Mouse (Mus musculus): ENCODE measurements at regions not wholly inside any gene's neighbourhood (a gene's known extent, or its start where the extent isn't known, plus 50 kb on each side); places are given as distances from the start of the nearest gene placed in this dataset.
A peak's percentile ranks its signal among the peaks of the same experiment; 100 is the strongest.

- WGBS = 79% methylated on average over 1 of the region's 1 CpGs
- no peak overlapping the region for H3K27ac ChIP-seq (ENCODE audit: poor library complexity, severe bottlenecking)
- no peak for ATAC-seq (ENCODE audit: insufficient number of reproducible peaks, low FRiP score)
Observed at GRCm38 (mm10) chr12:35863141-35863540, 62.3 kb upstream of the Agr3 start.

GRCm38 (mm10) chr12:35853159-35853558 is 72.3 kb upstream of the Agr3 start:
- no peaks in the 10 kb centered on the region for H3K27me3 ChIP-seq (replicated peaks)
- H3K4me2 ChIP-seq = no peak overlapping the region
- WGBS = 44% methylated on average over 4 of the region's 4 CpGs
- no peaks in the 10 kb centered on the region for H3K9me3 ChIP-seq (replicated peaks)
- H3K4me1 ChIP-seq (replicated peaks) = peaks cover 2% of the 10 kb centered on the region; the same call in 1 of the 2 replicates
- no peaks in the 10 kb centered on the region for H3K36me3 ChIP-seq
- H3K4me3 ChIP-seq = no peak overlapping the region
- no peak overlapping the region for H3K9ac ChIP-seq
- ATAC-seq (ENCODE audit: insufficient number of reproducible peaks, low FRiP score) = no peak; the same call in 1 of the 2 replicates
- no peak overlapping the region for H3K27ac ChIP-seq (ENCODE audit: poor library complexity, severe bottlenecking)

More at GRCm38 (mm10) chr12:35863141-35863540, 62.3 kb upstream of the Agr3 start:
- no peak overlapping the region for H3K4me3 ChIP-seq
- H3K4me2 ChIP-seq = no peak overlapping the region
- H3K36me3 ChIP-seq = no peaks in the 10 kb centered on the region
- no peaks in the 10 kb centered on the region for H3K9me3 ChIP-seq (replicated peaks)
- no peak overlapping the region for H3K9ac ChIP-seq
- no peaks in the 10 kb centered on the region for H3K27me3 ChIP-seq (replicated peaks)
- no peaks in the 10 kb centered on the region for H3K4me1 ChIP-seq (replicated peaks)

DNA sequence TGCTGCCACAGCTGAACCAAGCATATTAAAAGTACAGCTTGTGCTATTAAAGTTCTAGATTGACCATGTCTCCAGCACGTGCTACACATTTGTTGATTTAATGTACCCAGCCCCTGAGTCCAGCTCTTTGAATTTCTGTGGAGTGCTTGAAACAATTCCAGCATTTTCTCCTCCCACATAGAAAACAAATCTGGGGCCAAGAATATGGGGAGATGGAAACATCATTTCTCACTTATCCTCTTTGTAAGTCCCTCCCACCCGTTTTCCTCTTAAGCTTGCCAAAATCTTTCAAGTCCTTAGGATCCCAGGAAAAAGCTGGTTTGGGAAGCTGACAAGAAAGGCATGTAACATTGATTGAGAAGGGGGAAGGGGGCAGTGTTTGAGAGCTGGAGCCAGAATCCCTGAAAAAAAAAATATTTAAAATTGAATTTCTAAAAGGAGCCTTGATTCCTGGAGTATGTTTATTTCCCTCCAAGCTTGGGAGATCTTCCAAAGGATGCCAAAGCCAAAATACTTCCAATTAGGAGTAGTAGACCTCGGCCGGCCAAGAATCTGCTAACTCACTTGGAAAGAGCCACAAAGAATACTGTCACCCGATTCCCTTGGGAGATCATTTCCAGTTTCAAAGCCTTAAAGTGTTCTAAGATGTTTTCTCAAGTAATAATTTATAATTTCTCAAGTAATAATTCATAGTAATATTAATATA is 78.4 kb upstream of the Agr3 start:
- WGBS = 66% methylated on average over 5 of the region's 5 CpGs
- no peaks in the 10 kb centered on the region for H3K4me1 ChIP-seq (replicated peaks)
- H3K4me2 ChIP-seq = no peak overlapping the region
- no peak overlapping the region for H3K4me3 ChIP-seq
- no peak overlapping the region for H3K27ac ChIP-seq (ENCODE audit: poor library complexity, severe bottlenecking)
- no peaks in the 10 kb centered on the region for H3K27me3 ChIP-seq (replicated peaks)
- H3K9me3 ChIP-seq (replicated peaks) = no peaks in the 10 kb centered on the region
- no peak overlapping the region for H3K9ac ChIP-seq
- H3K36me3 ChIP-seq = no peaks in the 10 kb centered on the region
- no peak for ATAC-seq (ENCODE audit: insufficient number of reproducible peaks, low FRiP score)

DNA sequence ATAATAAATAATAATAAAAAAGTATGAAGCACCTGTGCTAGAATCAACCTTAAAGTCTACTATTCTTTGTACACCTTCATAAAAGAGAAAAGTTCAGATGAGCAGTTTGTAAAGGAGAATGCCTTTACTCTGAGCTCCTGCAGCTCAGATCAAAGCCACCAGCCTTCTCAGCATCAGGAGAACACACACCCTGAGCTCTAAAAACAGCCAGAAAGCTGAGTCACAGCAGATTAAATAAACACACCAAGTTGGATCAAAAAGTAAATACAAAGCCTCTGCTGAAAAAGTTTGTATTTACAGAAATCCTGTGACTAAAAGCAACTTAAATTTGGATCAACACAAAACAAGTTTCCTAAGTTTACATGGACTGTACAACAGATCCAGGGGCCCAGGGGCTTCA is 88.5 kb upstream of the Agr3 start:
- Histone ChIP-seq H3K9ac (no peak overlapping the region), H3K36me3 (no peaks in the 10 kb centered on the region), H3K4me2 (no peak overlapping the region), H3K4me1 (replicated peaks) (0 out of 2 replicates have a peak, but pooled peaks cover 3% of the 10 kb centered on the region), H3K4me3 (no peak overlapping the region), H3K27me3 (replicated peaks) (no peaks in the 10 kb centered on the region), H3K9me3 (replicated peaks) (no peaks in the 10 kb centered on the region), H3K27ac (ENCODE audit: poor library complexity, severe bottlenecking) (no peak overlapping the region)
- no peak for ATAC-seq (ENCODE audit: insufficient number of reproducible peaks, low FRiP score)

DNA sequence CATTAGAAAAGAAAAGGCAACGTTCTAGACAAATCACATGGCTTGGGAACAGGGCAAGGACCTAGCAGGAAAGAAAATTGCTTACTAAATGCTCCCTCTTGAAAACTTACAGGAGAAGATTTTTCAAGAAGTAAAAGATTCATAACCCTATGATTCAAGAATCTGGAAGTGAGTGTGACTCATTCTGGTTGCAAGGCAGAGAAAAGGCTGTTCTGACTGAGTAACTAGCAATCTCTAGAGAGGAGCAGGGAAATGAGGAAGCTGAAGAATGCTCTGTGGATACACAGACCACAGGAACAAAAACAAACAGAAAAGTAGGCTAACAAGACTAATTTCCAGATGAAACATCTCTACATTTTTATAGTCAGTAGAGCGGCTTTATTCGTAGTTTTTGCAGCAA is 92.1 kb upstream of the Agr3 start:
- H3K9me3 ChIP-seq (replicated peaks) = no peaks in the 10 kb centered on the region
- H3K27me3 ChIP-seq (replicated peaks) = no peaks in the 10 kb centered on the region
- no peak overlapping the region for H3K27ac ChIP-seq (ENCODE audit: poor library complexity, severe bottlenecking)
- 69% methylated on average over 3 of the region's 3 CpGs for WGBS
- H3K9ac ChIP-seq = no peak overlapping the region
- no peak overlapping the region for H3K4me2 ChIP-seq
- 0 out of 2 replicates have a peak, but pooled peaks cover 3% of the 10 kb centered on the region for H3K4me1 ChIP-seq (replicated peaks)
- H3K36me3 ChIP-seq = no peaks in the 10 kb centered on the region
- H3K4me3 ChIP-seq = no peak overlapping the region
- ATAC-seq (ENCODE audit: insufficient number of reproducible peaks, low FRiP score) = no peak

GRCm38 (mm10) chr12:35831922-35832512 is 93.4 kb upstream of the Agr3 start:
- Histone ChIP-seq H3K4me2 (no peak overlapping the region), H3K27me3 (replicated peaks) (no peaks in the 10 kb centered on the region), H3K9me3 (replicated peaks) (no peaks in the 10 kb centered on the region), H3K27ac (ENCODE audit: poor library complexity, severe bottlenecking) (no peak overlapping the region), H3K4me1 (replicated peaks) (peaks cover 3% of the 10 kb centered on the region; the same call in 1 of the 2 replicates), H3K4me3 (no peak overlapping the region), H3K9ac (no peak overlapping the region), H3K36me3 (no peaks in the 10 kb centered on the region)
- ATAC-seq (ENCODE audit: insufficient number of reproducible peaks, low FRiP score) = no peak
- WGBS = 69% methylated on average over 2 of the region's 2 CpGs

DNA sequence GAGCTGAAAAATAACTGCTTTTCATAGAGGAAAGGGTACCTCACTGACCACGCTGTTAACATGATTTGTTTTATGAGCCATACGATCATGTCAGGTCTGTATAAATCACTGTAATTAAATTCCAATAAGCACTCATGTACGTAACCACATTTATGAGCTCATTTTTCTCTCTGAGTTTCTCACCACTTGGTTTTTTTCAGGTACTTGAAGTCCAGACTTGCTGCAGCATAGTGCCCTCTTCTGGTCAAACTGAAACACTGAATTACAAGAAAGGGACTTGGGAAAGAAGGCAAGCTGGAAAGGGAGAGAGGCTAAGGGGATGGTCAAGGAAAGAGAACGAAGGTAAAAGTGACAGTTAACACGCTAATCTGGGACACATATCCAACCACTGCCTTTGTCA is 94.2 kb upstream of the Agr3 start:
- Histone ChIP-seq H3K4me1 (replicated peaks) (peaks cover 3% of the 10 kb centered on the region; the same call in 1 of the 2 replicates), H3K4me3 (no peak overlapping the region), H3K27ac (ENCODE audit: poor library complexity, severe bottlenecking) (no peak overlapping the region), H3K9ac (no peak overlapping the region), H3K36me3 (no peaks in the 10 kb centered on the region), H3K4me2 (no peak overlapping the region), H3K9me3 (replicated peaks) (no peaks in the 10 kb centered on the region), H3K27me3 (replicated peaks) (no peaks in the 10 kb centered on the region)
- 14% methylated on average over 5 of the region's 5 CpGs for WGBS
- no peak for ATAC-seq (ENCODE audit: insufficient number of reproducible peaks, low FRiP score)

GRCm38 (mm10) chr12:35827797-35828196 is 97.6 kb upstream of the Agr3 start:
- no peak overlapping the region for H3K27ac ChIP-seq (ENCODE audit: poor library complexity, severe bottlenecking)
- H3K4me3 ChIP-seq = no peak overlapping the region
- no peaks in the 10 kb centered on the region for H3K36me3 ChIP-seq
- no peaks in the 10 kb centered on the region for H3K9me3 ChIP-seq (replicated peaks)
- H3K9ac ChIP-seq = no peak overlapping the region
- no peak for ATAC-seq (ENCODE audit: insufficient number of reproducible peaks, low FRiP score)
- 64% methylated on average over 2 of the region's 2 CpGs for WGBS
- H3K4me2 ChIP-seq = no peak overlapping the region
- no peaks in the 10 kb centered on the region; the same call in 1 of the 2 replicates for H3K4me1 ChIP-seq (replicated peaks)
- no peaks in the 10 kb centered on the region for H3K27me3 ChIP-seq (replicated peaks)

- ATAC-seq (ENCODE audit: insufficient number of reproducible peaks, low FRiP score) = no peak
- Histone ChIP-seq H3K27ac (ENCODE audit: poor library complexity, severe bottlenecking) (no peak overlapping the region), H3K4me2 (no peak overlapping the region)
Observed at GRCm38 (mm10) chr12:35826990-35827389, 98.4 kb upstream of the Agr3 start.

DNA sequence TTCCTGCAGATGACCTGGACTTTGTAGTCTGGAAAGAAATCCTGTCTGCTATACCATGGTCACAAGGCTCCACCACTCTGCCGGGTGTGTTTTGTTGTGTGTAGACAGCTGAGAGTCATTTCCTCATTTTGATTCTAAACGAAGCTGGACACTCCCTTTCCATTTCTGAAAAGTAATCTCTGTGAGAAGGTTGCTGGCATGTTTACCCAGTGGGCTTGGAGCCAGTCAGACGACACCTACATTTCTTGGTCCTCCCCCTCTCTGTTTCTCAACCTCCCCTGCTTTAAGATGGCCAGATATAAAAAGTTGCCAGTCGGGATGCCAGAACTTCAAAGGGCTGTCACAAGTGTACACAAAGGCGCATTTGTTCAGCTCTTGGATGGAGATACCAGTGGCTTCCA is 100.8 kb upstream of the Agr3 start:
- Histone ChIP-seq H3K4me3 (no peak overlapping the region), H3K27me3 (replicated peaks) (no peaks in the 10 kb centered on the region), H3K27ac (ENCODE audit: poor library complexity, severe bottlenecking) (0 out of 2 replicates have a peak overlapping the region, but pooled peaks have one; percentile 16), H3K9ac (no peak overlapping the region), H3K9me3 (replicated peaks) (no peaks in the 10 kb centered on the region), H3K4me1 (replicated peaks) (peaks cover 3% of the 10 kb centered on the region; the same call in 1 of the 2 replicates), H3K36me3 (no peaks in the 10 kb centered on the region), H3K4me2 (no peak overlapping the region)
- WGBS = 24% methylated on average over 5 of the region's 5 CpGs
- peak; percentile 39; the same call in 1 of the 2 replicates for ATAC-seq (ENCODE audit: insufficient number of reproducible peaks, low FRiP score)

More at GRCm38 (mm10) chr12:35826990-35827389, 98.4 kb upstream of the Agr3 start:
- H3K36me3 ChIP-seq = no peaks in the 10 kb centered on the region
- no peaks in the 10 kb centered on the region; the same call in 1 of the 2 replicates for H3K4me1 ChIP-seq (replicated peaks)
- no peaks in the 10 kb centered on the region for H3K27me3 ChIP-seq (replicated peaks)
- 71% methylated on average over 5 of the region's 5 CpGs for WGBS
- H3K9ac ChIP-seq = no peak overlapping the region
- no peak overlapping the region for H3K4me3 ChIP-seq
- no peaks in the 10 kb centered on the region for H3K9me3 ChIP-seq (replicated peaks)

DNA sequence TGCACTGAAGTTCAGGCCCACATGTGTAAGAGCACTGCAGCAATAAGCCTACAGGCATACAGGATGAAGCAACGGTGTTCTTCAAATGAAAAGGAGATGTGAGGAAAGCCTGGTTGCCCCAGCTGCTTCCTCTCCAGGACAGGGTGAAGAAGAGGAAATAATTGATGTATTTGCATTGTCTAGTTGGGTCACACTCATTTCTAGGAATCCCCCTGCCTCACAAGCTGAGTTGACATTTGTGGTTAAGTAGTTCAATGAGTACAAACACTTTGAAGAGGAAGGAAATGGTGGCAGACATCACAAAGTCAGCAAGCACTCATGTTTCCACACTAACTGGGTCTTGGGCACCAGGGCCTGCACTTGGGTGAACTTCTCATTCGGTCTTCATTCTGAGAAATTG is 126.2 kb upstream of the Agr3 start:
- H3K36me3 ChIP-seq = no peaks in the 10 kb centered on the region
- no peaks in the 10 kb centered on the region for H3K4me1 ChIP-seq (replicated peaks)
- H3K9me3 ChIP-seq (replicated peaks) = no peaks in the 10 kb centered on the region; the same call in 1 of the 2 replicates
- no peak for ATAC-seq (ENCODE audit: insufficient number of reproducible peaks, low FRiP score)
- H3K4me2 ChIP-seq = no peak overlapping the region
- H3K4me3 ChIP-seq = no peak overlapping the region
- no peaks in the 10 kb centered on the region for H3K27me3 ChIP-seq (replicated peaks)
- WGBS = 66% methylated on average over 2 of the region's 2 CpGs
- H3K27ac ChIP-seq (ENCODE audit: poor library complexity, severe bottlenecking) = no peak overlapping the region
- H3K9ac ChIP-seq = no peak overlapping the region

Data from heart, embryonic 12.5 days (tissue).